Comparison of ENCODE assay signal across 24 mouse cellular contexts in genomic region chr1:131161091-131161490, GRCm38 (mm10). TPM values are rescaled to one million over a fixed set of nuclear protein-coding genes. Genes with fewer than 3 reads are reported as not detected.
A peak's percentile ranks its signal among the peaks of the same experiment; 100 is the strongest.
DNase-seq lines count a peak whose midpoint lies in the region; ATAC-seq and TF ChIP-seq lines count a peak whose summit lies in the region.
"Had no signal": no experiment of that assay in that cellular context is flagged by ENCODE, and none has a peak within 500 bp of the region (broad histone marks: within the 10 kb centered on the region; RNA-seq: fewer than 3 reads in every experiment).

No protein-coding gene starts in this region.

- WGBS in lung, embryonic 16.5 days: 75% methylated on average over 11 of the region's 11 CpGs
- 69% methylated on average over 11 of the region's 11 CpGs for WGBS in stomach, postnatal 0 days

- TF ChIP-seq CTCF in stomach, postnatal 0 days (IDR thresholded peaks at IDR 0.05; ENCODE audit: low read depth): no peak

- DNase-seq in heart, adult 11 months: peak; percentile 92
- no peak for DNase-seq in heart, postnatal 14 days
- no peak for DNase-seq in lung, postnatal 14 days
- peak; percentile 69 for DNase-seq in lung, postnatal 25 days (ENCODE audit: low spot score)
- no peak for DNase-seq in stomach, postnatal 0 days (ENCODE audit: low spot score)
- no peak for DNase-seq in neural tube, embryonic 10.5 days (ENCODE audit: extremely low spot score, low spot score)
- DNase-seq: cerebellum, postnatal 10 days; embryo, embryonic 11 days; gastrocnemius, postnatal 10 days; heart, postnatal 10 days; kidney, postnatal 10 days had no signal

- no peaks in the 10 kb centered on the region for H3K9me3 ChIP-seq in lung, embryonic 16.5 days (ENCODE audit: control insufficient read depth, low read length)
- H3K9me3 ChIP-seq in stomach, postnatal 0 days (ENCODE audit: control insufficient read depth, low read length): no peaks in the 10 kb centered on the region
- H3K9me3 ChIP-seq: embryonic facial prominence, embryonic 15.5 days; forebrain, embryonic 10.5 days; heart, embryonic 10.5 days; limb, embryonic 12.5 days; midbrain, embryonic 15.5 days; stomach, embryonic 15.5 days had no signal

- TF ChIP-seq EP300 in stomach, postnatal 0 days (optimal IDR thresholded peaks at IDR 0.05): no peak

- no peak overlapping the region for H3K4me3 ChIP-seq in lung, embryonic 16.5 days (ENCODE audit: low read length)
- H3K4me3 ChIP-seq in stomach, postnatal 0 days (ENCODE audit: low read depth, low read length): no peak overlapping the region
- H3K4me3 ChIP-seq: embryonic facial prominence, embryonic 15.5 days; forebrain, embryonic 10.5 days; heart, embryonic 10.5 days; limb, embryonic 12.5 days; midbrain, embryonic 15.5 days; stomach, embryonic 15.5 days had no signal

- no peak overlapping the region for H3K9ac ChIP-seq in lung, embryonic 16.5 days (ENCODE audit: low read length)
- H3K9ac ChIP-seq in stomach, postnatal 0 days (ENCODE audit: low read length): no peak overlapping the region
- H3K9ac ChIP-seq: embryonic facial prominence, embryonic 15.5 days; hindbrain, embryonic 14.5 days; midbrain, embryonic 15.5 days; stomach, embryonic 15.5 days had no signal

- no peak overlapping the region for H3K4me2 ChIP-seq in lung, embryonic 16.5 days (ENCODE audit: low read depth, low read length)
- no peak overlapping the region for H3K4me2 ChIP-seq in stomach, postnatal 0 days (replicated peaks; ENCODE audit: low read depth)
- H3K4me2 ChIP-seq: embryonic facial prominence, embryonic 15.5 days; hindbrain, embryonic 14.5 days; limb, embryonic 12.5 days; midbrain, embryonic 15.5 days; stomach, embryonic 15.5 days had no signal

- ATAC-seq in lung, embryonic 16.5 days (ENCODE audit: low read depth): 0 out of 2 replicates have a peak, but pooled peaks have one; percentile 23
- no peak for ATAC-seq in stomach, postnatal 0 days (ENCODE audit: low FRiP score, low TSS enrichment)
- no peak for ATAC-seq in granulocyte monocyte progenitor cell, adult 5-6 weeks (replicated peaks; ENCODE audit: poor library complexity, severe bottlenecking)
- ATAC-seq: CD4-positive, CD25-positive, alpha-beta regulatory T cell, adult 4 months; intestine, embryonic 16.5 days; midbrain, embryonic 15.5 days; Patski had no signal

- no peaks in the 10 kb centered on the region for H3K27me3 ChIP-seq in lung, embryonic 16.5 days (ENCODE audit: control insufficient read depth, insufficient read depth, low read depth, low read length)
- H3K27me3 ChIP-seq in stomach, postnatal 0 days (ENCODE audit: control insufficient read depth, insufficient read depth, low read length): no peaks in the 10 kb centered on the region
- H3K27me3 ChIP-seq: embryonic facial prominence, embryonic 15.5 days; limb, embryonic 12.5 days; midbrain, embryonic 15.5 days; Patski; stomach, embryonic 15.5 days had no signal

- H3K4me1 ChIP-seq in lung, embryonic 16.5 days (replicated peaks; ENCODE audit: control insufficient read depth, insufficient read depth, low read length): no peaks in the 10 kb centered on the region
- H3K4me1 ChIP-seq in stomach, postnatal 0 days (replicated peaks; ENCODE audit: control insufficient read depth, insufficient read depth): no peaks in the 10 kb centered on the region
- H3K4me1 ChIP-seq: embryonic facial prominence, embryonic 15.5 days; forebrain, embryonic 10.5 days; limb, embryonic 12.5 days; midbrain, embryonic 15.5 days; stomach, embryonic 15.5 days had no signal

- H3K27ac ChIP-seq in lung, embryonic 16.5 days (ENCODE audit: low read length): no peak overlapping the region
- no peak overlapping the region for H3K27ac ChIP-seq in stomach, postnatal 0 days (replicated peaks)
- H3K27ac ChIP-seq: embryonic facial prominence, embryonic 15.5 days; forebrain, embryonic 10.5 days; heart, embryonic 10.5 days; hindbrain, embryonic 14.5 days; limb, embryonic 12.5 days; macrophage; midbrain, embryonic 15.5 days; stomach, embryonic 15.5 days had no signal

- peaks cover 48% of the 10 kb centered on the region for H3K36me3 ChIP-seq in lung, embryonic 16.5 days (ENCODE audit: control insufficient read depth, insufficient read depth, low read length)
- H3K36me3 ChIP-seq in stomach, postnatal 0 days (ENCODE audit: control insufficient read depth, insufficient read depth, low read length): peaks cover 19% of the 10 kb centered on the region

- intact Hi-C loops in heart, postnatal 14 days (cut with DNase I): no loop called here

RNA-seq across cellular contexts. Expression of gene Eif2d, which starts 8.1 kb away (rescaled TPM):
- 10 to 100 TPM; 36.4 to 38.2 TPM for total RNA-seq in heart, postnatal 14 days (2021)
- polyA plus RNA-seq in lung, embryonic 16.5 days (2015; fragmentation: Nextera tagmentation; extraction: Ambion mirVana): 63.6 and 64.4 TPM in 2 replicates
- polyA plus RNA-seq in stomach, postnatal 0 days (2015; fragmentation: Nextera tagmentation; extraction: Ambion mirVana): 36.3 and 38.8 TPM in 2 replicates
- 43.3 and 44.9 TPM in 2 replicates for total RNA-seq in granulocyte monocyte progenitor cell, adult 5-6 weeks (2014; fragmentation: Nextera tagmentation)
- total RNA-seq in granulocyte monocyte progenitor cell, adult 5-6 weeks (2017): 17.1 and 25.6 TPM in 2 replicates

RNA-seq across cellular contexts. Expression of gene Dyrk3, which starts 23.0 kb away (rescaled TPM):
- under 1 TPM; 0.37 to 0.53 TPM for total RNA-seq in heart, postnatal 14 days (2021)
- 4.4 and 4.5 TPM in 2 replicates for polyA plus RNA-seq in lung, embryonic 16.5 days (2015; fragmentation: Nextera tagmentation; extraction: Ambion mirVana)
- polyA plus RNA-seq in stomach, postnatal 0 days (2015; fragmentation: Nextera tagmentation; extraction: Ambion mirVana): 1.4 TPM in 2 replicates
- 6.1 and 6.2 TPM in 2 replicates for total RNA-seq in granulocyte monocyte progenitor cell, adult 5-6 weeks (2014; fragmentation: Nextera tagmentation)
- 4.1 and 6.3 TPM in 2 replicates for total RNA-seq in granulocyte monocyte progenitor cell, adult 5-6 weeks (2017)

Comparison
In these comparisons a context has a peak if more than half of its experiments do, and no peak if none do; other contexts are left out.
1. DNase-seq: peak in heart, adult 11 months (single experiment) and lung, postnatal 25 days (single experiment); none in heart, postnatal 14 days (0 of 2), lung, postnatal 14 days (single experiment), stomach, postnatal 0 days (single experiment) and neural tube, embryonic 10.5 days (single experiment).